Mouse (Mus musculus) right cerebral cortex, postnatal 14 days (tissue): ENCODE data around the gene Gnai2.
"Not testable (repeated sequence)": the region's sequence is repeated elsewhere in the genome, so short reads cannot be mapped to it uniquely, and the experiment has no call there.

Source experiments
- DNase-seq: peaks from one replicate; pipeline ENCODE4 v3.0.0; 2022

The Gnai2 gene

GRCm38 (mm10) chr9:107566041-107566709, 69.0 kb downstream of the Gnai2 start:
- DNase-seq: peak; percentile 83

- not testable (repeated sequence) for DNase-seq
Measured at GRCm38 (mm10) chr9:107565556-107565955, 69.6 kb downstream of the Gnai2 start.
